Mouse (Mus musculus) forebrain, embryonic 13.5 days (tissue): ENCODE measurements around the gene Tmprss9. TPM values are rescaled to one million over a fixed set of nuclear protein-coding genes. Genes with fewer than 3 reads are reported as not detected.

Experiments
- ATAC-seq: fragments of 200-750 bp; cut with Nextera tagmentation; 2 replicates; pipeline ENCODE4 v1.8.0; 2017
- H3K27ac ChIP-seq: fragments of 300-500 bp; sonication (generic); 2 replicates; pipeline ENCODE4 v1.5.1; 2015; ENCODE audit warnings: inconsistent platforms, mild to moderate bottlenecking, moderate library complexity
- H3K27me3 ChIP-seq: fragments of 300-500 bp; sonication (generic); 2 replicates; pipeline ENCODE4 v1.6.1; 2015; ENCODE audit warnings: mild to moderate bottlenecking, inconsistent platforms
- H3K36me3 ChIP-seq: fragments of 300-500 bp; sonication (generic); 2 replicates; pipeline ENCODE4 v1.6.1; 2015; ENCODE audit warnings: mild to moderate bottlenecking, inconsistent platforms; ENCODE audit not compliant: poor library complexity, severe bottlenecking
- H3K4me1 ChIP-seq: fragments of 300-500 bp; sonication (generic); 2 replicates; pipeline ENCODE4 v1.6.1; 2015; ENCODE audit warnings: inconsistent platforms
- H3K4me2 ChIP-seq: fragments of 300-500 bp; sonication (generic); 2 replicates; pipeline ENCODE4 v1.6.1; 2015; ENCODE audit warnings: inconsistent platforms, mild to moderate bottlenecking, moderate library complexity
- H3K4me3 ChIP-seq: fragments of 300-500 bp; sonication (generic); 2 replicates; pipeline ENCODE4 v1.5.1; 2015; ENCODE audit warnings: mild to moderate bottlenecking, inconsistent platforms
- H3K9ac ChIP-seq: fragments of 300-500 bp; sonication (generic); 2 replicates; pipeline ENCODE4 v1.6.1; 2015; ENCODE audit warnings: mild to moderate bottlenecking, inconsistent platforms
- H3K9me3 ChIP-seq: fragments of 300-500 bp; sonication (generic); replicated peaks from 2 replicates; pipeline ENCODE4 v1.6.1; 2016; ENCODE audit warnings: inconsistent platforms
- WGBS: fragments of 180-500 bp; shearing (Covaris S2); methylation state at CpG from one replicate; pipeline ENCODE4 v1.1.7; 2015; 5-methylcytosine and 5-hydroxymethylcytosine counted together
- polyA plus RNA-seq: library from polyadenylated mRNA; unstranded; fragments of >200 nt; fragmentation: Nextera tagmentation; extraction: Ambion mirVana; gene quantifications from 2 replicates; pipeline ENCODE4 v1.2.1, GENCODE M21; 2015

Gene Tmprss9
- polyA plus RNA-seq, 1 experiment from 2014 or later = 0.14 TPM

DNA sequence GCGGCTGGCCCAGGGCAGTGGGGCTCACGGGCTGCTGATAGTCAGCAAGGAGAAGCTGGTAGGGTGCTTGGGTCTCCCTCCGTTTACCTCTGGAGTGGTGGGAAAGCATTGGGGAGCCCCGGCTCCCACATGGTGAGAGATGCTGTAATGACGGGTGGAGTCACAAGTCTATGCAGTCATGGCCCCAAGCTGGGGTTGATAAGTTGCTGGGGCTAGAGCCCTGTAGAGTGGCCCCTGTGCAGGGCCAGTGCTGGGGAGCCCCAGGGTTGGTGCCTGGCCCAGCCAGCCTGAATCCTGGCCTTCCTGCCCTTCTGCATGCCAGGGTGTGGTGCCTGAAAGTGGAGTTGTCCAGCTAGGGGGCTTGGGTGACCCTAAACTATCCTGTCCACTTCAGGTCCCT is 9.3 kb upstream of the Tmprss9 start:
- peaks cover 63% of the 10 kb centered on the region for H3K36me3 ChIP-seq
- no peak overlapping the region for H3K4me2 ChIP-seq
- no peak overlapping the region for H3K27ac ChIP-seq
- ATAC-seq = no peak
- H3K4me3 ChIP-seq = no peak overlapping the region
- peaks cover 8% of the 10 kb centered on the region for H3K4me1 ChIP-seq
- H3K27me3 ChIP-seq = no peaks in the 10 kb centered on the region
- H3K9me3 ChIP-seq = no peaks in the 10 kb centered on the region
- 92% methylated on average over 5 of the region's 5 CpGs for WGBS
- no peak overlapping the region for H3K9ac ChIP-seq

DNA sequence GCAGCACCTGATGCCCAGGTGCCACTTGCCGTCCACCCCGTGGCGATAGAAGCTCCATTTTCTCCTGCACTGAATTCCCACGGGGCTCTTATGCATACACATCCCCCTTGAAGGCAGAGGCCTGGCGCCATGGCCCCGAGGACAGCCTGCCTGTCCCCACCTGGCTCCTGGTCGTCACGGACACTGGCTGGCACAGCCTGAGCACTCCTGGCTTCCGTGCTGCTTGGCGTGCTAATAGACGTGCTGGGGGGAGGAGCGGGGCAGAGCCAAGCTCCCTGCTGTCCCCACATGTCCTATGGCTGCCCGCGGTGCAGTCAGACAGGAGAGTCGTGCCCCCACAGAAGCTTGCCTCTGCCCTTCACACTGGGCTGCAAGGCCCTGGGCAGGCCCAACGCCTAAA is 7.2 kb upstream of the Tmprss9 start:
- Histone ChIP-seq H3K4me1 (no peaks in the 10 kb centered on the region), H3K27ac (no peak overlapping the region), H3K27me3 (no peaks in the 10 kb centered on the region), H3K9ac (no peak overlapping the region), H3K4me3 (no peak overlapping the region), H3K9me3 (no peaks in the 10 kb centered on the region), H3K4me2 (no peak overlapping the region), H3K36me3 (peaks cover 75% of the 10 kb centered on the region)
- ATAC-seq = no peak
- WGBS = 88% methylated on average over 16 of the region's 16 CpGs

DNA sequence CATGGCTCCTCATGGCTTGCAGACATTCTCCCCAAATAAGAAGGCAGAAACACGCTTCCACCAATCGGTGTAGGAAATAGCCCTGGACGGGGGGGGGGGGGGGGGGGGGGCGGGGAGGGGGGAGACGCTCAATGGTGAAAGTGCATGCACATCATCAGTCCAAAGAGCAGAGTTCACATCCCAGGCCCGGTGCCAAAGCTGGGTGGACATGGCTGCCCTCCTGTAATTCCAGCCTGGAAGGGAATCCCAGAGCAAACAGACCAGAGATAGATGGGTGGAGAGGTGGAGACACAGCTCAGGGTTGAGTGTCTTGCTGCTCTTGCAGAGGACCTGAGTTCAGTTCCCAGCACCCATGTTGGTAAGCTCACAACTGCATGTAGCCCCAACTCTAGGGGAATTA is 655 bp upstream of the Tmprss9 start:
- no peak overlapping the region for H3K27ac ChIP-seq
- no peak for ATAC-seq
- H3K27me3 ChIP-seq = peaks cover 8% of the 10 kb centered on the region; the same call in 1 of the 2 replicates
- no peak overlapping the region for H3K9ac ChIP-seq
- no peaks in the 10 kb centered on the region for H3K9me3 ChIP-seq
- no peak overlapping the region for H3K4me2 ChIP-seq
- peaks cover 27% of the 10 kb centered on the region for H3K36me3 ChIP-seq
- H3K4me3 ChIP-seq = no peak overlapping the region
- no peaks in the 10 kb centered on the region for H3K4me1 ChIP-seq
- WGBS = 83% methylated on average over 3 of the region's 6 CpGs

DNA sequence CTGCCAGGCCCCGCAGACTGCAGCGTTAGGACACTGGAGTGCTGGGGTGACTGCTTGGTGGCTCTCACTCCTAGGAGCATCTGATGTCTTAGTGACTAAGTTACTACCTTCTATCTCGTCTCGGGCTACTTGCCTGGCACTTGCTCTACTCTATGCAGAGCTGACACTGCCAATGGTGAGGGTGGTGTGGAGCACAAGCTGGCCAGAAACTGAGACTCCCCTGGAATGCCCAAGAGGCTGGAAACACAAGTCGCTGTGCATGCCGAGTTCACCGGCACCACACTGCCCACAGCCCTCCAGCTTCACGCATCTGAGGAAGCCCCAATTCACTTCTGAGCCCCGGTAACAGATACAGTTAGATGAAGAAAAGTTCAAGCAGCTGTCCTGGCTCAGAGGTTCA is 2.4 kb downstream of the Tmprss9 start:
- WGBS = 77% methylated on average over 9 of the region's 9 CpGs
- Histone ChIP-seq H3K4me3 (no peak overlapping the region), H3K27me3 (peaks cover 8% of the 10 kb centered on the region; the same call in 1 of the 2 replicates), H3K27ac (no peak overlapping the region), H3K9ac (no peak overlapping the region), H3K4me1 (no peaks in the 10 kb centered on the region), H3K9me3 (no peaks in the 10 kb centered on the region), H3K4me2 (no peak overlapping the region), H3K36me3 (no peaks in the 10 kb centered on the region)
- no peak for ATAC-seq

DNA sequence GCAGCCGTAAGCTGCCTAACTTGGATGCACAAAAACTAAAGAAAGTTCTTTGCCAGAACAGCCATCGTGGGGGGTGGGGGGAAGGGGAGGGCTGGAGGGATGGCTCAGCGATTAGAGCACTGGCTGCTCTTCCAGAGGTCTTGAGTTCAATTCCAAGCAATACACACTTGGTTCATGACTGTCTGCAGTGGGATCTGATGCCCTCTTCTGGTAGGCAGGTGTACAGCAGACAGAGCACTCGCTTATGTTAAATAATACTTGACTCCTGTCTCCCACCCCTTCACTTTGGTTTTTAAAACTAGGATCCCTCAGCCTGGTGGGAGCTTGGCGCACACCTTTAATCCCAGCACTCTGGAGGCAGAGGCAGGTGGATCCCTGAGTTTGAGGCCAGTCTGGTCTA is 4.4 kb downstream of the Tmprss9 start:
- Histone ChIP-seq H3K4me3 (no peak overlapping the region), H3K4me1 (no peaks in the 10 kb centered on the region), H3K9ac (peak overlapping the region; percentile 24; the same call in 1 of the 2 replicates), H3K27ac (no peak overlapping the region), H3K36me3 (no peaks in the 10 kb centered on the region), H3K27me3 (peaks cover 8% of the 10 kb centered on the region; the same call in 1 of the 2 replicates), H3K9me3 (no peaks in the 10 kb centered on the region), H3K4me2 (no peak overlapping the region)
- WGBS = 22% methylated on average over 5 of the region's 5 CpGs
- no peak for ATAC-seq

DNA sequence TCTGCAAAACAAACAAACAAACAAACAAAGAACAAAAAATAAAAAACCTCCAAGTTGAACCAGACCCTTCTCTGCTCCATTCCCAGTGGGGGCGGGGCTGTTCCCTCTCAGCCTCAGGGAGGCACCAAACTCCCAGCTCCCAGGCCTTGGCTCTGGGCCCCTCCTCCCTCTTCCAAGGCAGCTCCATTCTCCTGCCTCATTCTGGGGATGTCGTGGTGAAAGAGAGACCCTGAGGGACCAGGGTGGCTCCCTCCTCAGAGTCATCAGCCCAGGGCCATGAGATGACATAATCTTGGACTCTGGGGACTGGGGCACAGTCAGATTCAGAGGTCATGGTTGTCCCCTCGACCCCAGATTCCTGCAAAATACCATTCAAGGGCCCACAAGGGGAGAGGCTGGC is 4.9 kb downstream of the Tmprss9 start:
- Histone ChIP-seq H3K36me3 (no peaks in the 10 kb centered on the region), H3K9me3 (no peaks in the 10 kb centered on the region), H3K4me3 (no peak overlapping the region), H3K27me3 (peaks cover 8% of the 10 kb centered on the region; the same call in 1 of the 2 replicates), H3K9ac (0 out of 2 replicates have a peak overlapping the region, but pooled peaks have one; percentile 24), H3K4me1 (no peaks in the 10 kb centered on the region), H3K27ac (no peak overlapping the region), H3K4me2 (no peak overlapping the region)
- WGBS = 29% methylated on average over 3 of the region's 3 CpGs
- no peak for ATAC-seq

DNA sequence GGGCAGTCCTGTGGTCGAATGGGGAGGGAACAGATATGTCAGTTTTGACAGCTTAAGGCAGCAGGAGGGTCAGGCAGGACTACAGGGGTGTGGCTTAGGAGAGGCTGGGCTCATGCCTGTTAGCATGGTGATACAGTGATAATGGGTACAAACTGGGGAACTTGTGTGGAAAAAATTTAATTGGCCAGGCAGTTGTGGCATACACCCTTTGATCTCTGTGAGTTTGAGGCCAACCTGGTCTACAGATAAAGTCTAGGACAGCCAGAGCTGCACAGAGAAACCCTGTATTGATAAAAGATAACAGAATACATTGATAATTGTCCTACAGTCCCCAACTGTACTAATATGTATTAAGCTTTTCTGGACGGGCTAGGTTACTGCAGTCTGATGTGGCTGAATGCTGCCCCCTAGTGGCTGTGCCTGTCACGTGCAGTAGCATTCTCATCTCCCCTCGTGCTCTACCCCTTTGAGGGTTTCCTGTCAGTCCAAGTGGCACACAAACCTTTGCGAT is 8.5 kb downstream of the Tmprss9 start:
- H3K9me3 ChIP-seq = no peaks in the 10 kb centered on the region
- H3K4me3 ChIP-seq = no peak overlapping the region
- no peaks in the 10 kb centered on the region for H3K4me1 ChIP-seq
- H3K4me2 ChIP-seq = no peak overlapping the region
- no peaks in the 10 kb centered on the region for H3K27me3 ChIP-seq
- 24% methylated on average over 5 of the region's 5 CpGs for WGBS
- no peaks in the 10 kb centered on the region for H3K36me3 ChIP-seq
- no peak overlapping the region for H3K9ac ChIP-seq
- no peak for ATAC-seq
- H3K27ac ChIP-seq = no peak overlapping the region

DNA sequence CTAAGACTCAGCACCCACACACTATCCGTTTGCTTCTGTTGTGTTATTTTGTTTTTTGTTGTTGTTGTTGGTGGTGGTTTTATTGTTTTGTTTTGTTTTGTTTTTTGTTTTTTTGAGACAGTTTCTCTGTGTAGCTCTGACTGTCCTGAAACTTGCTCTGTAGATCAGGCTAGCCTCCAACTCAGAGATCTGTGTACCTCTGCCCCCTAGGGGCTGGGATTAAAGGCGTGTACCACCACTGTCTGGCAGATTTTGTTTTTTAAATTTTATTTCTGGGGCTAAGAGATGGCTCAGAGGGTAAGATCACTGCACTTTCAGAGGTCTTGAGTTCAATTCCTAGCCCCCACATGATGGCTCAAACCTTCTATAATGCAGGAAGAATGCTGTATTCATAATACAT is 9.3 kb downstream of the Tmprss9 start:
- WGBS = 82% methylated on average over 2 of the region's 2 CpGs
- Histone ChIP-seq H3K27me3 (no peaks in the 10 kb centered on the region), H3K4me3 (no peak overlapping the region), H3K4me2 (no peak overlapping the region), H3K9ac (no peak overlapping the region), H3K4me1 (no peaks in the 10 kb centered on the region), H3K9me3 (no peaks in the 10 kb centered on the region), H3K36me3 (no peaks in the 10 kb centered on the region), H3K27ac (no peak overlapping the region)
- no peak for ATAC-seq

DNA sequence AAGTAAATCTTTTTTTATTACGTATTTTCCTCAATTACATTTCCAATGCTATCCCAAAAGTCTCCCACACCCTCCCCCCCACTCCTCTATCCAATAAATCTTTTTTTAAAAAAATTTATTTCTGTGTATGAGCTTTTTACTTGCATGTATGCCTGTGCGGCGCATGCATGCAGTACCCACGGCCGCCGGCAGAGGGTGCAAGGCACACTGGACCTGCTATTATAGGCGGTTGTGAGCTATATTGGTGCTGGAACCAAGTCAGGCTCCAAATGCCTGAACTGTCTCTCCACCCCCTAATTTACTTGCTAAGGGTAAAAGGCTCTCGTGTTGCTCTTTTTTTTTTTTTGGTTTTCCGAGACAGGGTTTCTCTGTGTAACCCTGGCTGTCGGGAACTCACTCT is 9.7 kb downstream of the Tmprss9 start:
- no peak for ATAC-seq
- H3K9me3 ChIP-seq = no peaks in the 10 kb centered on the region

DNA sequence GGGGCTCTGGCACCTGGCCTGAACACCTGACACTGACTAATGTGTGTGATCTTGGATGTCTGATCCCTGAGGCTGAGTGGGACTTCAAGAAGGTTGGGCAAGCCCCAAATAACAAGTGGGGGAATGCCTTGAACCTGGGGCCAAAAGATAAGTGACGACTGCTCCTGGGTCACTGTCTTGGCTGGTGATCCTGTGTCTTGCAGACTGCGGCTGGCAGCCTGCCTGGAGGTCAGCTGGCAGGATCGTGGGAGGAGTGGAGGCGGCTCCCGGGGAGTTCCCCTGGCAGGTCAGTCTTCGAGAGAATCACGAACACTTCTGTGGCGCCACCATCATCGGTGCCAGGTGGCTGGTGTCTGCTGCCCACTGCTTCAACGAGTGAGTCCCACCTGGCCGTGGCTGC is 15.5 kb downstream of the Tmprss9 start:
- peaks cover 12% of the 10 kb centered on the region for H3K27me3 ChIP-seq
- H3K9me3 ChIP-seq = no peaks in the 10 kb centered on the region
- ATAC-seq = no peak
- no peak overlapping the region for H3K9ac ChIP-seq
- no peak overlapping the region for H3K27ac ChIP-seq
- H3K4me1 ChIP-seq = no peaks in the 10 kb centered on the region
- no peak overlapping the region for H3K4me2 ChIP-seq
- 75% methylated on average over 11 of the region's 11 CpGs for WGBS
- H3K36me3 ChIP-seq = no peaks in the 10 kb centered on the region
- H3K4me3 ChIP-seq = no peak overlapping the region

More for the DNA sequence above, 9.7 kb downstream of the Tmprss9 start:
- Histone ChIP-seq H3K4me1 (no peaks in the 10 kb centered on the region), H3K27ac (no peak overlapping the region), H3K36me3 (no peaks in the 10 kb centered on the region), H3K27me3 (no peaks in the 10 kb centered on the region), H3K4me3 (no peak overlapping the region), H3K9ac (no peak overlapping the region), H3K4me2 (no peak overlapping the region)
- WGBS = 27% methylated on average over 10 of the region's 10 CpGs

DNA sequence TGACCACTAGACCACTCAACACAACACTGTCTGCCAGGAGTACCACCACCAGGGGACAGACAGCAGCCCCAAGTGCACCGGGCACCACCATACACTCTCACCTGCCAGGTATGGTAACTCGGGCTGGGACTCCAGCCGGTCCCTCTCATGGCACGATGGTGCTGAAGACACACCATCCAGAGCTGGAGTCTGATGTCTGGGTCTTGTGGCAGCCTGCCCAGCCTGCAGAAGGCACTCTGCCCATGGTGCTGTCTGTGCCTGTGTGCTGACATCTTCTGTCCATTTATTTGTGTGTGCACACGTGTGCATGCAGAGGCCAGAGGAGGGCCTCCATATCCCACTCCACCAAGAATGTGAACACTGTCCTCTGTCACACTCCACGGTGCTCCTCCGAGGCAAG is 23.5 kb downstream of the Tmprss9 start:
- no peak overlapping the region for H3K4me2 ChIP-seq
- H3K4me3 ChIP-seq = no peak overlapping the region
- H3K4me1 ChIP-seq = peaks cover 24% of the 10 kb centered on the region
- WGBS = 91% methylated on average over 7 of the region's 7 CpGs
- H3K9me3 ChIP-seq = no peaks in the 10 kb centered on the region
- H3K9ac ChIP-seq = no peak overlapping the region
- H3K27ac ChIP-seq = no peak overlapping the region
- H3K27me3 ChIP-seq = no peaks in the 10 kb centered on the region
- ATAC-seq = no peak
- peaks cover 21% of the 10 kb centered on the region for H3K36me3 ChIP-seq

DNA sequence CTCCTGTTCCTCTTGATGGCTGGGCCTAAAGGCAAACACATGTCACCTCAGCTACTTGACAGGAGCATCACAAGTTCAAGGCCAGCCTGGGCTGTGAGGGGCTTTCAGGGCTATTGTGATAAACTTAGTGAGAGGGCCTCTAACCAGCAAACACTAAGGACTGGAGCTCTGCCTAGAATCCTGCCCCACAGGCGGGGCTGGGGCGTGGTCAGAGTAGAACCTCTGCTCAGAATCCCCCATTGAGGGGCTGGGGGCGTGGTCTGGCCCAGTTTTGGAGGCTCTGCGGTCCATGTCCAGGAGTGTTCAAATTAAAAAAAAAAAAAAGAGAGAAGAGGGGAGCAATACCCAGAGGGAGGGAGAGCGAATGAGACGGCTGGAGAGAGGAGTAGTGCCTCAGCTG is 24.0 kb downstream of the Tmprss9 start:
- ATAC-seq = no peak
- H3K9ac ChIP-seq = no peak overlapping the region
- H3K27ac ChIP-seq = no peak overlapping the region
- WGBS = 85% methylated on average over 6 of the region's 6 CpGs
- H3K4me1 ChIP-seq = peaks cover 24% of the 10 kb centered on the region
- no peak overlapping the region for H3K4me3 ChIP-seq
- no peaks in the 10 kb centered on the region for H3K9me3 ChIP-seq
- H3K36me3 ChIP-seq = peaks cover 21% of the 10 kb centered on the region
- no peaks in the 10 kb centered on the region for H3K27me3 ChIP-seq
- H3K4me2 ChIP-seq = no peak overlapping the region
